Mouse (Mus musculus) heart, adult 11 months (tissue): ENCODE measurements around the gene Vamp2.
A peak's percentile ranks its signal among the peaks of the same experiment; 100 is the strongest.

Source experiments
- DNase-seq: peaks from one replicate; pipeline ENCODE4 v3.0.0; 2022

Gene Vamp2

GRCm38 (mm10) chr11:69100639-69101360 is 12.5 kb downstream of the Vamp2 start:
- peak; percentile 98 for DNase-seq

GRCm38 (mm10) chr11:69101604-69102402 is 13.5 kb downstream of the Vamp2 start:
- DNase-seq, result peak; percentile 95

- DNase-seq, result peak; percentile 94
Observed at GRCm38 (mm10) chr11:69102403-69102725, 14.1 kb downstream of the Vamp2 start.

- peak; percentile 93 for DNase-seq
Observed at GRCm38 (mm10) chr11:69103121-69103520, 14.8 kb downstream of the Vamp2 start.

GRCm38 (mm10) chr11:69103531-69104435 is 15.5 kb downstream of the Vamp2 start:
- peak; percentile 94 for DNase-seq

- peak; percentile 95 for DNase-seq
Observed at GRCm38 (mm10) chr11:69104487-69104886, 16.2 kb downstream of the Vamp2 start.

- DNase-seq, result peak; percentile 92
Observed at GRCm38 (mm10) chr11:69105227-69105626, 16.9 kb downstream of the Vamp2 start.

GRCm38 (mm10) chr11:69105796-69106195 is 17.5 kb downstream of the Vamp2 start:
- peak; percentile 90 for DNase-seq

- peak; percentile 95 for DNase-seq
Observed at GRCm38 (mm10) chr11:69106299-69106698, 18.0 kb downstream of the Vamp2 start.

- DNase-seq, result peak; percentile 94
Observed at GRCm38 (mm10) chr11:69106842-69107241, 18.6 kb downstream of the Vamp2 start.

- DNase-seq, result peak; percentile 93
Observed at GRCm38 (mm10) chr11:69107676-69108075, 19.4 kb downstream of the Vamp2 start.

- peak; percentile 89 for DNase-seq
Observed at GRCm38 (mm10) chr11:69108223-69108622, 19.9 kb downstream of the Vamp2 start.

- DNase-seq, result peak; percentile 96
Observed at GRCm38 (mm10) chr11:69109032-69109900, 21.0 kb downstream of the Vamp2 start.

- DNase-seq, result peak; percentile 98
Observed at GRCm38 (mm10) chr11:69110319-69111046, 22.2 kb downstream of the Vamp2 start.

GRCm38 (mm10) chr11:69111051-69111810 is 22.9 kb downstream of the Vamp2 start:
- DNase-seq, result peak; percentile 91

GRCm38 (mm10) chr11:69111865-69112264 is 23.6 kb downstream of the Vamp2 start:
- DNase-seq, result peak; percentile 91

- DNase-seq, result no peak
Observed at GRCm38 (mm10) chr11:69114018-69114417, 25.7 kb downstream of the Vamp2 start.

GRCm38 (mm10) chr11:69114621-69115020 is 26.3 kb downstream of the Vamp2 start:
- DNase-seq, result no peak

GRCm38 (mm10) chr11:69116843-69117242 is 28.6 kb downstream of the Vamp2 start:
- peak; percentile 92 for DNase-seq
